Mouse (Mus musculus) midbrain, embryonic 14.5 days (tissue): ENCODE measurements around the gene Mrps7. TPM values are rescaled to one million over a fixed set of nuclear protein-coding genes. Genes with fewer than 3 reads are reported as not detected.
"Not testable (repeated sequence)": the region's sequence is repeated elsewhere in the genome, so short reads cannot be mapped to it uniquely, and the experiment has no call there.

Source experiments
- ATAC-seq: fragments of 200-750 bp; cut with Nextera tagmentation; 2 replicates; pipeline ENCODE4 v1.8.0; 2017; ENCODE audit warnings: moderate number of reproducible peaks, moderate library complexity; ENCODE audit not compliant: low FRiP score, low TSS enrichment
- DNase-seq: peaks from one replicate; pipeline ENCODE4 v3.0.0-alpha.2; 2015
- H3K27ac ChIP-seq: fragments of 300-500 bp; sonication (generic); replicated peaks from 2 replicates; pipeline ENCODE4 v1.5.1; 2014; ENCODE audit warnings: mild to moderate bottlenecking, low read depth, low read length, moderate library complexity
- H3K27me3 ChIP-seq: fragments of 300-500 bp; sonication (generic); 2 replicates; pipeline ENCODE4 v1.6.1; 2014; ENCODE audit warnings: low read length, control low read depth, mixed read lengths; ENCODE audit not compliant: control insufficient read depth, insufficient read depth
- H3K36me3 ChIP-seq: fragments of 300-500 bp; sonication (generic); 2 replicates; pipeline ENCODE4 v1.6.1; 2014; ENCODE audit warnings: low read length, control low read depth; ENCODE audit not compliant: control insufficient read depth, insufficient read depth
- H3K4me1 ChIP-seq: fragments of 300-500 bp; sonication (generic); 2 replicates; pipeline ENCODE4 v1.6.1; 2014; ENCODE audit warnings: mild to moderate bottlenecking, antibody characterized with exemption, low read length, control low read depth; ENCODE audit not compliant: control insufficient read depth, insufficient read depth
- H3K4me2 ChIP-seq: fragments of 300-500 bp; sonication (generic); 2 replicates; pipeline ENCODE4 v1.6.1; 2014; ENCODE audit warnings: mild to moderate bottlenecking, low read length, moderate library complexity
- H3K4me3 ChIP-seq: fragments of 300-500 bp; sonication (generic); replicated peaks from 2 replicates; pipeline ENCODE4 v1.5.1; 2014; ENCODE audit warnings: low read depth, low read length
- H3K9ac ChIP-seq: fragments of 300-500 bp; sonication (generic); replicated peaks from 2 replicates; pipeline ENCODE4 v1.6.1; 2014; ENCODE audit warnings: mild to moderate bottlenecking, low read length, moderate library complexity
- H3K9me3 ChIP-seq: fragments of 300-500 bp; sonication (generic); 2 replicates; pipeline ENCODE4 v1.6.1; 2016; ENCODE audit warnings: low read length, control low read depth, mixed read lengths; ENCODE audit not compliant: control insufficient read depth
- WGBS: fragments of 180-500 bp; shearing (Covaris S2); extraction: QIAGEN DNeasy Blood & Tissue Kit; methylation state at CpG from one replicate; pipeline ENCODE4 v1.1.7; 2014; 5-methylcytosine and 5-hydroxymethylcytosine counted together
- polyA plus RNA-seq: library from polyadenylated mRNA; unstranded; fragments of >200 nt; fragmentation: Nextera tagmentation; extraction: Ambion mirVana; gene quantifications from 2 replicates; pipeline ENCODE4 v1.2.1, GENCODE M21; 2014

The Mrps7 gene
- polyA plus RNA-seq, 1 experiment from 2014 or later = 75.7 TPM

DNA sequence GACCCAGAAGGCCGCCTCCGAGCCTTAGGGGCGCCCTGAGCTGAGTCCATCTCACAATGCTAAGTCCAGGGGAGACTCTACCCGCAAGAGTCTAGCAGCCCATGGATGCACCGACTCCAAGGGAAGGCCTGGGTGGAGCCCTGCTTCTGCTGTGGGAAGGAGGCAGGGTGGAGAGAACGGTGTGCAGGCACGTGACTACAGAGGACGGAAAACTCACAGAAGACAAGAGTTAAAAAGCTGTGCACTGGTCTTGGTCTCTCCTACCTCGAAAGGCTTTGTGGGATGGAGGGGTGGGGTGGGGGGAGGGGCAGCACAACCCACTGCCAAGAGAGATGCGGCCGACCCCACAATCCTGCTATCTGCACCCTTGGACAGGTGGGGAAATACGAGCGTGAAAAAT is 40.6 kb downstream of the Mrps7 start:
- no peak overlapping the region for H3K27ac ChIP-seq
- H3K36me3 ChIP-seq = peaks cover 38% of the 10 kb centered on the region
- 96% methylated on average over 13 of the region's 13 CpGs for WGBS
- H3K9ac ChIP-seq = no peak overlapping the region
- H3K4me1 ChIP-seq = no peaks in the 10 kb centered on the region
- H3K9me3 ChIP-seq = no peaks in the 10 kb centered on the region
- H3K27me3 ChIP-seq = no peaks in the 10 kb centered on the region
- H3K4me3 ChIP-seq = no peak overlapping the region
- no peak for DNase-seq
- no peak for ATAC-seq
- no peak overlapping the region for H3K4me2 ChIP-seq

DNA sequence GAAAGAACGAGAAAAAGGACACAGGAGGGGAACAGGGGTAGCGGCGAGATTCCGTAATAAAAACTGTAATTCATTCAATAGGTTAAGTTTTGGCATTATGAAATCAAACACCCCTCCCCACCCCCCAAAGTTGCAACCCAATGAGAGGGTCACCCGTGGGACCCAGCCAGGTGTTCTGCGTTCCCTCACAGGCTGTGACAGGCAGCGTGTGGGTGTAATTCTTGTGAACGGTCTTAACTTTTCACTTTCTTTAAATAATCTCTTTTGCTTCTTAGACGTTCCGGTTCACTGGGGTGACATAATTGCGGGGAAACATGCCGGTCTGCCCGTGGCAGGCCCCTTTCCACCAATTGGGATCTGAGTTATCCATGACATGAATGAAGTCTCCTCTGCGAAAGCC is 41.8 kb downstream of the Mrps7 start:
- WGBS = 81% methylated on average over 14 of the region's 14 CpGs
- not testable (repeated sequence) for H3K27me3 ChIP-seq, H3K9ac ChIP-seq, H3K27ac ChIP-seq, DNase-seq, H3K4me3 ChIP-seq, H3K9me3 ChIP-seq, H3K4me1 ChIP-seq, ATAC-seq, H3K4me2 ChIP-seq
- H3K36me3 ChIP-seq = peaks cover 38% of the 10 kb centered on the region

DNA sequence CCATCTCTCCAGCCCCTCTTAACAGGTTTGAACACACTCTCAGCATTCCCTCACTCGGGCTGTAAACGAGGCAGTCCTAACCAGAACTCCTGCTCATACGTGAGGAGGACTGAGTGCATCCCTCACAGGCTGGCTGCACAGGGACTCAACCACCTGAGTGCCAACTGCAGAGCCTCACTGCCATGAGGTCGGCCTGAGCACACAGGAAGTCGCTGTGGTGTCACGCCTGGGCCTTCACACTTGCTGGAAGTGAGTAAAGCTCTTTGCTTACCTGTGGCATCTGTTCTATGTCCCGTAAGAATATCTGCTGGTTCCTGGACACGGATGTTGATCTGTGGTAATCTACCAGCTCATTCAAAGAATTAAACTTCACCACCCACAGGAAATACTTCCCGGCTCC is 42.7 kb downstream of the Mrps7 start:
- Histone ChIP-seq H3K27me3 (no peaks in the 10 kb centered on the region), H3K4me2 (no peak overlapping the region), H3K4me1 (no peaks in the 10 kb centered on the region), H3K36me3 (peaks cover 38% of the 10 kb centered on the region), H3K27ac (no peak overlapping the region), H3K9me3 (no peaks in the 10 kb centered on the region), H3K9ac (no peak overlapping the region), H3K4me3 (no peak overlapping the region)
- WGBS = 95% methylated on average over 9 of the region's 9 CpGs
- ATAC-seq (no peak), DNase-seq (no peak)

DNA sequence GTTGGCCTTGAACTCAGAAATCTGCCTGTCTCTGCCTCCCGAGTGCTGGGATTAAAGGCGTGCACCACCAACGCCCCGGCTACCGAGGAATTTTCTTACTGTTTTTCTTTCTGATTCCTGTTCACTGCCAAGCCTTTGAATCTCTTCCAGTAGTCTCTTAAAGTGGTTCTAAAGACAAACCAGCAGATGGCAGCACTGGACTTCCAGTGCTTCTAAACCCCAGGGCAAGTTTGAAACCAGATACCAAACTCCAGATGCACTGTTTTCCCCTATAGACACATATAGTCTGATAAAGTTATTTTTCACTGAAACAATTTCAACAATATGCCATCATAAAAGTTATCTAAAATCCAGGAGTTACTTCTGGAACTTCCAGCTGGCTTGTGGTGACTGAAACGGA is 43.7 kb downstream of the Mrps7 start:
- Histone ChIP-seq H3K9ac (no peak overlapping the region), H3K9me3 (no peaks in the 10 kb centered on the region), H3K4me2 (no peak overlapping the region), H3K27ac (no peak overlapping the region), H3K27me3 (no peaks in the 10 kb centered on the region), H3K36me3 (peaks cover 40% of the 10 kb centered on the region), H3K4me1 (no peaks in the 10 kb centered on the region), H3K4me3 (no peak overlapping the region)
- DNase-seq = peak; percentile 89
- ATAC-seq = no peak
- WGBS = 70% methylated on average over 6 of the region's 6 CpGs

DNA sequence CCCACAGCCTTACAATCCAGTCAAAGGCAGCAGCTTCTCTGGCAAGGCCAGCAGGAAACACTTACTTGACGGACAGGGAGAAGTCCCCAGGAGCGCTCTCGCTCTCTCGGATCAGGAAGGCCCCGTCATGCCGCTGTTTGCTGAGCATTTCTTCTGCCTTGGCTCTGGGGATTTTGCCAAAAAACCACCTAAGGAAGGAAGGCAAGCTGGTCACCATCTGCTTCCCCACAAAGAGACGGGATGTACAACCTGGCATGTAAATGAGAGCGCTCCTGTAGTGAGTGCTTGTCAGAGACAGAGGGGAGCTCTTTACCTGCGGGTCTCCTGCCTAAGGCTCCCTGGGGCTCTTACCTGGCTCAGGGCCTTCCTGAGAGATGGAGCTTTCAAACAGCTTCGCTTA is 46.0 kb downstream of the Mrps7 start:
- H3K27me3 ChIP-seq = no peaks in the 10 kb centered on the region
- H3K27ac ChIP-seq = peak overlapping the region; percentile 1; the same call in 1 of the 2 replicates
- DNase-seq (peak; percentile 15), ATAC-seq (no peak)
- H3K36me3 ChIP-seq = peaks cover 41% of the 10 kb centered on the region
- no peak overlapping the region for H3K4me3 ChIP-seq
- 46% methylated on average over 10 of the region's 10 CpGs for WGBS
- no peak overlapping the region for H3K9ac ChIP-seq
- H3K9me3 ChIP-seq = no peaks in the 10 kb centered on the region
- no peak overlapping the region for H3K4me2 ChIP-seq
- H3K4me1 ChIP-seq = no peaks in the 10 kb centered on the region

DNA sequence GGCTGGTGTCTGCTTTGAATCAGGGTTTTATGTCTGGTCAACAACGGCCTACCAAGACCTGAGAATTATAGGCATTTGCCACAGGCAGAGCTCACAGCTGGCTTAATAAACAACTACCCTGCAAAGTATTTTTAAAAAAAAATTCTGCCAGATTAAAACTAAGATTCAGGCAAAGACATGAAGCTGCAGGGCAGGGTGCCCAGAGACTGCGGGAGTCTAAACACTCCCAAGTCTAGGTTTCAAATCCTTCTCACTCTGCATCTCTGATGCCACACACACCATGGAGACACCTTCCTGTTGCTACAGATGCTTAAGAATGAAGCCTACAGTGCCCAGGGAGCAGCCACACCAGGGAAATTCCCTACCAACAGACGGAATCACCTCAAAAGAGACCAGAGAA is 48.0 kb downstream of the Mrps7 start:
- Histone ChIP-seq H3K4me1 (no peaks in the 10 kb centered on the region), H3K4me3 (no peak overlapping the region), H3K4me2 (no peak overlapping the region), H3K36me3 (peaks cover 38% of the 10 kb centered on the region), H3K27me3 (no peaks in the 10 kb centered on the region), H3K9ac (no peak overlapping the region), H3K27ac (no peak overlapping the region), H3K9me3 (no peaks in the 10 kb centered on the region)
- WGBS = 93% methylated on average over 3 of the region's 3 CpGs
- DNase-seq (no peak), ATAC-seq (no peak)

DNA sequence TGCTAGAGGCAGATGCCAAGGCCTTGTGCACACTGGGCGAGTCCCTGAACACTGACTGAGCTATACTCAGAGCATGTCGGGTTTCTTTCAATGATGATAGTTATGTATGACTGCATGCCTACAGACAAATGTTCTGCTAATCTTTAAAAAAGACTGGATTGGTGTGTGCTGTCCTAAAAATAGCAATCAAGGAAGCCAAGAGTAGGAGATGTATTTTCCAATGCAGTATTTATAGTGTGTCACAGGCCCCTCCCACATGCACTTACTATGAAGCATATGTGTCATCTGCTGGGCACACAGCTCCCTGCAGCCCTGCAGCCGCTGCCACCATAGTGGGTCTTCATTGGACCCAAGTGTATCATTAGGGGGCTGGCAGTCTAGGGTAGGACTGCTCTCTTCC is 49.5 kb downstream of the Mrps7 start:
- Histone ChIP-seq H3K27ac (no peak overlapping the region), H3K4me3 (no peak overlapping the region), H3K9me3 (no peaks in the 10 kb centered on the region), H3K36me3 (peaks cover 25% of the 10 kb centered on the region), H3K27me3 (no peaks in the 10 kb centered on the region), H3K9ac (no peak overlapping the region), H3K4me1 (no peaks in the 10 kb centered on the region), H3K4me2 (no peak overlapping the region)
- no peak for ATAC-seq
- no peak for DNase-seq
- 95% methylated on average over 3 of the region's 3 CpGs for WGBS

DNA sequence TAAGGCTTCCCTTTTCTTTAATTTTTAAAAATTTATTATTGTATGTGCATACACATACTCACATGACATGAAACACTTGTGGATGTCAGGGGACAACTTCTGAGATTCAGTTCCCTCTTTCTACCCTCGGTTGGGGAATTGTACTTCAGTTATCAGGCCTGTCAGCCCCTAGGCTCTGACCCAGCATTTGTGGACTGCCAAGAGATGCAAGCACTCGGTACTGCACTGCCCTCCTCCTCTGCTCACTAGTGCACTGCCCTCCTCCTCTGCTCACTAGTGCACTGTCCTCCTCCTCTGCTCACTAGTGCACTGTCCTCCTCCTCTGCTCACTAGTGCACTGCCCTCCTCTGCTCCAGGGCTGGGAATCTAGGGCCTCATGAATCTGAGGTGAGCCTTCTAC is 50.4 kb downstream of the Mrps7 start:
- Histone ChIP-seq H3K4me3 (no peak overlapping the region), H3K4me2 (no peak overlapping the region), H3K4me1 (no peaks in the 10 kb centered on the region), H3K36me3 (peaks cover 25% of the 10 kb centered on the region), H3K27me3 (no peaks in the 10 kb centered on the region), H3K9ac (no peak overlapping the region), H3K9me3 (no peaks in the 10 kb centered on the region), H3K27ac (no peak overlapping the region)
- no peak for DNase-seq
- 89% methylated on average over 2 of the region's 2 CpGs for WGBS
- no peak for ATAC-seq
